Mouse (Mus musculus): Measurements from ENCODE around the gene March11. TPM values are rescaled to one million over a fixed set of nuclear protein-coding genes. Genes with fewer than 3 reads are reported as not detected.

March11 gene
- polyA plus RNA-seq, 1 experiment = not detected

GRCm38 (mm10) chr15:26425284-26425683 lies 116.4 kb downstream of the March11 start:
- no peak overlapping the region for H3K4me3 ChIP-seq (ENCODE audit: insufficient read depth, low read length)
- TF ChIP-seq POLR2A (IDR thresholded peaks at IDR 0.05; ENCODE audit: borderline replicate concordance, low read depth, low read length) = no peak
- no peak for TF ChIP-seq CTCF (IDR thresholded peaks at IDR 0.05; ENCODE audit: low read depth, low read length)
- H3K4me1 ChIP-seq (ENCODE audit: control insufficient read depth, insufficient read depth, low read length) = 0 out of 2 replicates have a peak, but pooled peaks cover 4% of the 10 kb centered on the region
- H3K27ac ChIP-seq (ENCODE audit: insufficient read depth, low read depth, low read length) = no peak overlapping the region

- peaks cover 9% of the 10 kb centered on the region for H3K4me1 ChIP-seq (ENCODE audit: control insufficient read depth, insufficient read depth, low read length)
- no peak overlapping the region for H3K4me3 ChIP-seq (ENCODE audit: insufficient read depth, low read length)
- TF ChIP-seq CTCF (IDR thresholded peaks at IDR 0.05; ENCODE audit: low read depth, low read length) = no peak
- no peak for TF ChIP-seq POLR2A (IDR thresholded peaks at IDR 0.05; ENCODE audit: borderline replicate concordance, low read depth, low read length)
- H3K27ac ChIP-seq (ENCODE audit: insufficient read depth, low read depth, low read length) = no peak overlapping the region
Measured at GRCm38 (mm10) chr15:26426231-26426630, 117.4 kb downstream of the March11 start.

GRCm38 (mm10) chr15:26430565-26430964 lies 121.7 kb downstream of the March11 start:
- Histone ChIP-seq H3K4me1 (ENCODE audit: control insufficient read depth, insufficient read depth, low read length) (peaks cover 22% of the 10 kb centered on the region), H3K4me3 (ENCODE audit: insufficient read depth, low read length) (no peak overlapping the region), H3K27ac (ENCODE audit: insufficient read depth, low read depth, low read length) (no peak overlapping the region)
- TF ChIP-seq POLR2A (IDR thresholded peaks at IDR 0.05; ENCODE audit: borderline replicate concordance, low read depth, low read length) = no peak
- no peak for TF ChIP-seq CTCF (IDR thresholded peaks at IDR 0.05; ENCODE audit: low read depth, low read length)

GRCm38 (mm10) chr15:26432676-26433075 lies 123.8 kb downstream of the March11 start:
- TF ChIP-seq POLR2A (IDR thresholded peaks at IDR 0.05; ENCODE audit: borderline replicate concordance, low read depth, low read length) = no peak
- TF ChIP-seq CTCF (IDR thresholded peaks at IDR 0.05; ENCODE audit: low read depth, low read length) = no peak
- H3K4me3 ChIP-seq (ENCODE audit: insufficient read depth, low read length) = no peak overlapping the region
- no peak overlapping the region for H3K27ac ChIP-seq (ENCODE audit: insufficient read depth, low read depth, low read length)
- peaks cover 33% of the 10 kb centered on the region for H3K4me1 ChIP-seq (ENCODE audit: control insufficient read depth, insufficient read depth, low read length)

- H3K4me3 ChIP-seq (ENCODE audit: insufficient read depth, low read length) = no peak overlapping the region
- peaks cover 26% of the 10 kb centered on the region for H3K4me1 ChIP-seq (ENCODE audit: control insufficient read depth, insufficient read depth, low read length)
- TF ChIP-seq POLR2A (IDR thresholded peaks at IDR 0.05; ENCODE audit: borderline replicate concordance, low read depth, low read length) (no peak), CTCF (IDR thresholded peaks at IDR 0.05; ENCODE audit: low read depth, low read length) (no peak)
- no peak overlapping the region for H3K27ac ChIP-seq (ENCODE audit: insufficient read depth, low read depth, low read length)
Measured at GRCm38 (mm10) chr15:26435725-26436124, 126.9 kb downstream of the March11 start.

GRCm38 (mm10) chr15:26437113-26437512 lies 128.3 kb downstream of the March11 start:
- Histone ChIP-seq H3K4me3 (ENCODE audit: insufficient read depth, low read length) (no peak overlapping the region), H3K27ac (ENCODE audit: insufficient read depth, low read depth, low read length) (no peak overlapping the region), H3K4me1 (ENCODE audit: control insufficient read depth, insufficient read depth, low read length) (peaks cover 20% of the 10 kb centered on the region)
- TF ChIP-seq POLR2A (IDR thresholded peaks at IDR 0.05; ENCODE audit: borderline replicate concordance, low read depth, low read length) (no peak), CTCF (IDR thresholded peaks at IDR 0.05; ENCODE audit: low read depth, low read length) (no peak)

Measured in bone marrow macrophage, adult 2 months (primary cell).